Mouse (Mus musculus): ENCODE data around the gene Gins1.
A peak's percentile ranks its signal among the peaks of the same experiment; 100 is the strongest.
"Not testable (repeated sequence)": the region's sequence is repeated elsewhere in the genome, so short reads cannot be mapped to it uniquely, and the experiment has no call there.

Gins1 gene

DNA sequence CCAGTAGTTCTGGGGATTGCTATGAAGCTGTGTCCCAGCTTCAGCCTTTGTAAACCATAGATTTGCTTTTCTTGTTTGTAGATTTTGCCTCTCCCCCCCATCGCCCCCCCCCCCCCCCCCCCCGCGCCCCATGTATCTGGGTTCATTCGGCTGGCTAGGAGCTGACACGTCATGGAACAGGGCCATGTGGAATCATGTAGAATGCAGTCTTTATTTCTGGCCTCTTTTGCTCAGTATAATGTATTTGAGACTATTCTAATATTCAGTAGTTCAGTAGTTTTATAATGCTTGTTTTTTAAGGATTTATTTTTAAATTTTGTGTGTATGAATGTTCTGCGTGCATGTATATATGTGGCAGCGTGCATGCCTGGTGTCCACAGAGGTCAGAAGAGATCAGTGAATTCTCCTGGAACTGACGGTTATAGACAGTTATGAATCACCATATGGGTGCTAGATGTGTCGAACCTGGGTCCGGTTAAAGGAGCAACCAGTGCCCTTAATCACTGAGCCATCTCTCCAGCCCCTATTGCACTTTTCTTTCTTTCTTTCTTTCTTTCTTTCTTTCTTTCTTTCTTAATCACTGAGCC lies 5.2 kb downstream of the Gins1 start:
- no peak for DNase-seq (ENCODE audit: low spot score)

DNA sequence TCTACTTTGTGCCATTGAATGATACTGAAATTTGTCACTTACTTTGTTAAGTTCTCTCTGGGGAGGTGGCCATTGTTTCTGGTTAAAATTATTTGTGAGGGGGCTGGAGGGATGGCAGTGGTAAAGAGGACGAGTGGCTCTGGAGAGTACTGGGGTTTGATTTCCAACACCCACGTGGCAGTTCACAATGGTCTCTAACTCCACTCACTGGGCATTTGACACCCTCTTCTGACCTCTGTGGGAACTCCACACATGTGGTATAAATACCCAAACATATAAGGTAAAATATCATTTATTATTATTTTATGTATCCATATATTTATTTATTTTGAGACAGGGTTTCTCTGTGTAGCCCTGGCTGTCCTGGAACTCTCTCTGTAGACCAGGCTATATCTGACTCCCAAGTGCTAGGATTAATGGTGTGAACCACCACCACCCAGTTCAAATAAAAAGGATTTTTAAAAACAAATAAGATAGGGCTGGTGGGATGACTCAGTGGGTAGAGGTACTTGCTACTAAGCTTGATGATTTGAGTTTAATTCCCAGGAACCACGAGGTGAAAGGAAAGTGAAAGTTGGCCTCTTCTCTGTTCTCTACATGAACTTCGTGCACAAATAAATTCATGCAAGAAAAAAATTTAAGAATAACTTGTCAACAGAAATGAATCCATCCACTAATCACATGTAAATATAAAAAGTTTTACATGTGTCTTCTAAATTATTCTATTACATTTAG lies 9.7 kb downstream of the Gins1 start:
- peak; percentile 64 for DNase-seq (ENCODE audit: low spot score)

DNA sequence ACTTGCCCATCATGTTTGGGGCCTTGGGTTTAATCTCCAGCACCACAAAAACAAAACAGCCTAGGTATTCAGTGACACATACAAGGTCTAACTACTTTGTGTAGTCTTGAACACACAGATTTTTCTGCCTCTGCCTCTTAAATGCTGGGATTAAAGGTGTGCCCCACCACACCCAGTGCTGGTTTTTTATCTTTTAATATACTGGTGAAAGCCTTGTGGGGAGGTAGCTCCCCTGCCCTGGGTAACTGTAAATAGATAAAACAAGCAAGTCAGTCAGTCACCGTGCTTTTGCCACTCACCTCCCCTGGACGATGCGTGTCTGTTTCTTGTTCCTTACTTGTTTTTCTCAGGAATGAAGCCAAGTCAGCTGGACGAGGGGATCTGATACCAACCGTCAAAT lies 10.6 kb downstream of the Gins1 start:
- DNase-seq (ENCODE audit: low spot score): no peak

DNA sequence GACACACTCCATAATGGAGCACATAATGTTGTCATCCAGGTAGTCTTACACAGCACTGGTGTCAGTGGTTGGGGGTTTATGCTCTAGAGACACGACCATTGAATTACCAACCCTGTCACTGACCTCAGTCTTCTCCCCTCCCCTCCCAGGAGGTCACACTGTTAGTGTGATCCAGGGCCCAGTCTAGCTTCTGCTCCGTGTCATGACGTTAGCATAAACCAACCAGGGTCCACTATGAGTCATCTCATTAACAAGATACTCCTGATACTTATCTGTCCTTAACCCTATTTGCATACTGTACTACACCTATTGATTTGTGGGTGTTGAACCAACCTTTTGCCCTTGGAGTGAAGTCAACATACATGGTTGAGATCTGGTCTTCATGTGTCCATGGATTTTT lies 13.5 kb downstream of the Gins1 start:
- DNase-seq (ENCODE audit: low spot score): no peak

DNA sequence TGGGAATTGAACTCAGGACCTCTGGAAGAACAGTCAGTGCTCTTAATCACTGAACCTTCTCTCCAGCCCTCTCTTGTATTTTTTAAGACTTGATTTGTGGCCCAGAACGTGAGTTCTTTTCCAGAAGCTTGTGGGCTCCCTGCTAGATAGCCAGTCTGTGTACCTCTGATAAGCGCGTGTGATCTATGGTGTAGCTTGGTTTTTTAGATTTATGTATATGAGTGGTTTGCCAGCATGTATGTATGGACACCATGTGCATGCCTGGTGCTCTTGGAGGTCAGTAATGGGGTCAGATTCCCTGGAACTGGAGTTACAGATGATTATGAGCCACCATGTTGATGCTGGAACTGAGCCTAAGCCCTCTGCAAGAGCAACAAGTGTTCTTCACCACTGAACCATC lies 15.3 kb downstream of the Gins1 start:
- peak; percentile 7 for DNase-seq (ENCODE audit: low spot score)

GRCm38 (mm10) chr2:150921697-150922096 lies 16.5 kb downstream of the Gins1 start:
- peak; percentile 82 for DNase-seq (ENCODE audit: low spot score)

GRCm38 (mm10) chr2:150922165-150922564 lies 17.0 kb downstream of the Gins1 start:
- DNase-seq (ENCODE audit: low spot score): no peak

GRCm38 (mm10) chr2:150923026-150923425 lies 17.8 kb downstream of the Gins1 start:
- DNase-seq (ENCODE audit: low spot score): no peak

DNA sequence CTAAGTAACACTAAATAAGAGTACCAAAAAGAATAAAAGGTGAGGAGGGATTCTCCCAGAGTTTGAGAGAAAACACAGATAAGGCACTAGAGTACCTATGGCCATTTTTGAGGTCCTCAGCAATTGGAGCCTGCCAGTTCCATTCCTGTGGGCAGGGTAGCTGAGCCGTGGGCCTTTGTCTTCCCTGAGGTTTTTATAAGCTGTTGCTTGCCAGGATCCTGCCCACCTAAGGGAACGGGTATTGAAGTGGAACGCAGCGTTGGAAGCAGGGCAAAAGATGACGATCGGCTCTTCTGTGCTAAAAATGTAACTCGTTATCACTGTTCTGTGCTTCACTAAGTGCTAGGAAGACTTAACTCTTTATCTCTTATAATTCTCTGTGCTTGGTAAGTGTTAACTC lies 18.3 kb downstream of the Gins1 start:
- no peak for DNase-seq (ENCODE audit: low spot score)

- DNase-seq (ENCODE audit: low spot score): peak; percentile 94
Observed at GRCm38 (mm10) chr2:150927038-150927720, 22.0 kb downstream of the Gins1 start.

- DNase-seq (ENCODE audit: low spot score): no peak
Observed at GRCm38 (mm10) chr2:150929156-150929555, 24.0 kb downstream of the Gins1 start.

- no peak for DNase-seq (ENCODE audit: low spot score)
Observed at GRCm38 (mm10) chr2:150930806-150931205, 25.6 kb downstream of the Gins1 start.

DNA sequence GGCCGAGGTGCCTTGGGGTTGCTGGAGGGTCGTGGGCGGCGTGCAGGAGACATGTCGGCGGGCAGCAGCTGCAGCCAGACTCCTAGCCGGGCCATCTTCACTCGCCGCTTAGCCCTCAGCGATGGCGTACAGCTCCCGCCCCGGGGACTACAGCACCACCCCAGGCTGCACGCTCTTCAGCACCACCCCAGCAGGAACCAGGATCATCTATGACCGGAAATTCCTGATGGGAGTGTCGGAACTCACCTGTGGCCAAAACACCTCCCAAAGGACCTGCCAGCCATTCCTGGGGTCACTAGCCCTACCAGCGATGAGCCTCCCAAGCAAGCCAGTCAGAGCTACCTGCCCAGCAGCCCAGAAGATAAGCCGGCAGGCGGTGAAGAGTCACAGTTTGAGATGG lies 28.3 kb downstream of the Gins1 start:
- no peak for DNase-seq (ENCODE audit: low spot score)

GRCm38 (mm10) chr2:150934659-150935058 lies 29.5 kb downstream of the Gins1 start:
- DNase-seq (ENCODE audit: low spot score): no peak

DNA sequence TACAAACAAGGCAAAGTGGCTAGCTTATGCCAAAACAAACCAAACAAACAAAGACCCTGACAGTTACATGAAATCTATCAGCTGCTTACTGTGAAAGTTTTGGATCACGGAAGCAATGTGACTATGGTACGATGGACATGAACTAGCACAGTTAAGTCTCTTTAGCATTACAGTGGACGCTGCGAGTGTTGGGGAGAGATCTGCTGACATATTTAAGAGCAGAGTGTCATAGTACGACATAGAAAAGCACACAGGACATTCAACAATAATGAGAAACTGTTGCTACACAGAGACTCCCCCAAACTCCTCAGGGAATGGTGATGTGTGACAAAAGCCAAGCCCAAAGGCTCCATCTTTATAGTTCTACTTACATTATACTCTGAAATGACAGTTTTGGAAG lies 38.8 kb downstream of the Gins1 start:
- no peak for DNase-seq (ENCODE audit: low spot score)

DNA sequence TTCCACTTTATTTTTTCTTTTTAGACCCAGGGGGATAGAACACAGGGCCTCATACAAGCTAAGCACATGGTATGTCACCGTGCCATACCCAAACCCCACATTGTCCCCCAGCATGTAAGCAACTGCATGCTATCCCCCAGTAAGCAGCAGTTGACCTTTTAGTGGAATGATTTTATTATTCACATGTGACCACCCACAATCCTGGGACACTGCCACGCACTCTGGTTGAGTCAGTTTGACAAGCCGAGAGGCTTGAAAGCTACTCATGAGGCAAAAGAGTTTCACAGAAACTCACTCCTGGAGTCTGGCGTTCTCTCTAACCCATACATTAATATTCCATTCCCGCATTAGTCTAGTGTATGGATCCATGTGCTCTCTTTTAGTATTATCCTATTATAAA lies 42.1 kb downstream of the Gins1 start:
- DNase-seq (ENCODE audit: low spot score): not testable (repeated sequence)

DNA sequence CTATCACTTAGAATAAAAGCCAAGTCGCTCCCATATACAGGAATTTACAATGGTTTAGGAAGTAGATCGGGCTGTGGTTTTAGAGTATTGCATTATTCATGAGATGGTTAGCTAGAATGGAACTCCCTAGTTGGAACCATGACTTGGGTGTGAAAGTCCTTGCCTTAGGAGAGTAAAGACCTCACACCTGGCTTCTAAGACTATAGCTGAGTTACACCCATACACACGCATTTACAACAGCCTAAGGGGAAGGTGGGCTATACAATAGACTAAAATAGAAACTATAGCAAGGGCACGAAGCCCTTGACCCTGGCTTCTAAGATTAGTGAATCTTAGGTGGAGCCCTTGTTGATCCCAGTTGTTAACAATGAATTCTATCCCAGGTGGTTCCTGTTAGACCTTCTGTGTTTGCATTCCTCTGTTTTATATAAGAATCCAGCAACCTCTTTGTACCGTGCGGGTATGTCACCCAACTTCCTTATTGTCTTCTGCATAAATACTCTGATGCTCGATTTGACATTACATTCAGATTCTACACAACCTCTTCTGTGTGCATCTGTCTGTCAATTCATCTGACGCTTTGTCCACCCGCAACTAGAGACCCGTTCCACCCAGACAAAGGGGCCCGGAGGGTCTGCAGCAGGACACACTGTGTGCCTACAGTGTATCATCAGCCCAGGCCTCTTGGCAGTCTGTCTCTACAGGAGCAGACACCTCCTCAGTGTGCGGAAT lies 42.8 kb downstream of the Gins1 start:
- not testable (repeated sequence) for DNase-seq (ENCODE audit: low spot score)

GRCm38 (mm10) chr2:150948786-150949185 lies 43.6 kb downstream of the Gins1 start:
- no peak for DNase-seq (ENCODE audit: low spot score)

DNA sequence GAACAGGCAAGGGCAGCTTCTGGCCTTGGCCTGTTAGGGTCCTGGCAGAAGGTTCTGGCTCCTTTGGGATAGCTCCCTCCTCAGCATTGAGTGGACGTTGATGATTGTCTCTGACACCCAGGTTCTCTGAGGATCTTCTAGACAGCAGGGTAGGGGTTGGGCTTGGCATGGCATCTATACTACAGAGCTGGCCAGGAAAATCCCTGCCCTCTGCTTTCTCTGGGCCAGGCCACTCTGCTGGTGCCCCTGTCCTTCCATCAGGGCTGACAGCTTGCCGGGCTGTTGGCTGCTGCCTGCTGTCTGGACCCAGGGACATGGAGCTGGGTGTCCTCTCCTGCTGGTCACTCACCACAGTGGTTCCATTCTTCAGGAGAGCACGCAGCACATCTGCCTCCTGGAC lies 44.5 kb downstream of the Gins1 start:
- DNase-seq (ENCODE audit: low spot score): no peak

- DNase-seq (ENCODE audit: low spot score): no peak
Observed at GRCm38 (mm10) chr2:150950056-150950455, 44.9 kb downstream of the Gins1 start.

DNA sequence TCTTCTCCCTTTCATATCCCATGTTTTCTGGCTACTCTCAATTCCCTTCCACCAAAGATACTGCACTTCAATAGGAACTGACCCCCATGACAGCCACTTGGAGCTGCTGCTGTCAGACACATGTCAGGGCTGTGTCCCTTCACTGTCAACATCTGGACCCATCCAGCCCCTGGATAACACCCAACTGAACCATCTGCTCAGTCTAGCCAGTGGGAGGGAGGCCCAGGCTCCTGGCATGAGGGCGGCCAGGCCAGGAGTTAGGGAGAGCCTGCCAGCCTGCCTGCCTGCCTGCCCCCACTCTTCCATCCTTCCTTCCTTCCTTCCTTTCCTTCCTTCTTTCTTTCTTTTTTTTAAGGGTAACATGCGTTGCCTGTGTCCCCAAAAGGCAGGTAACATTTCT lies 46.0 kb downstream of the Gins1 start:
- peak; percentile 65 for DNase-seq (ENCODE audit: low spot score)

GRCm38 (mm10) chr2:150955859-150956258 lies 50.7 kb downstream of the Gins1 start:
- no peak for DNase-seq (ENCODE audit: low spot score)

DNA sequence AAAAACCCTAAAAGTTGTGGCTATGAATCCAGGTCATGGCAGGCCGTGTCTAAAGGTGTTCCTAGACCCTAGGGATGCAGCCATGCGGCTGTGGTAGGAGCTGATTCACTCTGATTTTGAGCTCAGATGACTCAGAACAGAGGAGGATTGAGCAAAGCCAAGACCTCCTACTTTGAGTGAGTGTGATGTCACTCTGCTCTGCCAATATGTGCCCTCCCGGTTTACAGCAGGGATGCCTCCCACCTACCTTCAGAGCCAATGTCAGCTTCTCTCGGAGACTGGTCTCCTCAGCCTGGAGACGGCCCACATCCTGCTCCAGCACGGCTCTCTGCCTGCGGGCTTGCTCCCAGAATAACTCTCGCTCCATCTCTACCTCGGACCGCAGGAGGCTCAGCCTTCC lies 54.3 kb downstream of the Gins1 start:
- no peak for DNase-seq (ENCODE audit: low spot score)
